22 mouse cellular contexts compared by ENCODE assay signal in genomic region chr11:67513001-67513400, GRCm38 (mm10). TPM values are rescaled to one million over a fixed set of nuclear protein-coding genes. Genes with fewer than 3 reads are reported as not detected.
A peak's percentile ranks its signal among the peaks of the same experiment; 100 is the strongest.
DNase-seq lines count a peak whose midpoint lies in the region; ATAC-seq and TF ChIP-seq lines count a peak whose summit lies in the region.
"Had no signal": no experiment of that assay in that cellular context is flagged by ENCODE, and none has a peak within 500 bp of the region (broad histone marks: within the 10 kb centered on the region; RNA-seq: fewer than 3 reads in every experiment).

No protein-coding gene starts in this region.

- TF ChIP-seq POLR2A in limb, embryonic 14.5 days (IDR thresholded peaks at IDR 0.05; ENCODE audit: borderline replicate concordance, extremely low read depth, insufficient read depth, insufficient read length): no peak

- DNase-seq in embryonic facial prominence, embryonic 14.5 days (ENCODE audit: low spot score): peak; percentile 38
- no peak for DNase-seq in embryonic facial prominence, embryonic 10.5 days (ENCODE audit: low spot score)
- peak; percentile 40 for DNase-seq in limb, embryonic 14.5 days (ENCODE audit: low spot score)
- no peak for DNase-seq in limb, embryonic 10.5 days (ENCODE audit: low spot score)
- peak; percentile 43 for DNase-seq in NIH3T3 (ENCODE audit: low read depth)
- DNase-seq: adrenal gland, adult 8-10 months; adrenal gland, postnatal 25 days; cerebellum, adult 9-11 months; gastrocnemius, postnatal 25 days; heart, adult 18-20 months had no signal

- ATAC-seq in embryonic facial prominence, embryonic 14.5 days (ENCODE audit: low read depth): no peak; the same call in 1 of the 2 replicates
- no peak for ATAC-seq in limb, embryonic 14.5 days (ENCODE audit: low FRiP score, low read depth)
- ATAC-seq in megakaryocyte-erythroid progenitor cell, adult 5-6 weeks (replicated peaks; ENCODE audit: low FRiP score, low TSS enrichment, poor library complexity, severe bottlenecking): no peak
- ATAC-seq: activated CD4-positive, CD25-positive, alpha-beta regulatory T cell, adult 4 months; CD4-positive, CD25-positive, alpha-beta regulatory T cell, adult 4 months; forebrain, embryonic 15.5 days had no signal

- no peak overlapping the region for H3K27ac ChIP-seq in embryonic facial prominence, embryonic 14.5 days (replicated peaks; ENCODE audit: low read depth, low read length)
- no peak overlapping the region for H3K27ac ChIP-seq in embryonic facial prominence, embryonic 10.5 days (replicated peaks)
- H3K27ac ChIP-seq in limb, embryonic 14.5 days (replicated peaks; ENCODE audit: low read depth, low read length): no peak overlapping the region
- H3K27ac ChIP-seq in limb, embryonic 10.5 days: no peak overlapping the region
- H3K27ac ChIP-seq: embryonic facial prominence, embryonic 12.5 days; forebrain, embryonic 12.5 days; forebrain, embryonic 15.5 days; heart, embryonic 10.5 days; heart, embryonic 13.5 days; hindbrain, embryonic 12.5 days; hindbrain, embryonic 15.5 days had no signal

- H3K4me1 ChIP-seq in embryonic facial prominence, embryonic 14.5 days (ENCODE audit: control insufficient read depth, insufficient read depth, low read length): peaks cover 9% of the 10 kb centered on the region
- H3K4me1 ChIP-seq in embryonic facial prominence, embryonic 10.5 days: peaks cover 12% of the 10 kb centered on the region
- peaks cover 9% of the 10 kb centered on the region for H3K4me1 ChIP-seq in limb, embryonic 14.5 days (ENCODE audit: control insufficient read depth, insufficient read depth, low read length)
- H3K4me1 ChIP-seq in limb, embryonic 10.5 days: peaks cover 10% of the 10 kb centered on the region; the same call in 1 of the 2 replicates
- H3K4me1 ChIP-seq: forebrain, embryonic 12.5 days; forebrain, embryonic 15.5 days; hindbrain, embryonic 12.5 days; hindbrain, embryonic 15.5 days had no signal

- H3K36me3 ChIP-seq in embryonic facial prominence, embryonic 14.5 days (ENCODE audit: control insufficient read depth, insufficient read depth, low read length): no peaks in the 10 kb centered on the region
- no peaks in the 10 kb centered on the region for H3K36me3 ChIP-seq in embryonic facial prominence, embryonic 10.5 days (replicated peaks)
- H3K36me3 ChIP-seq in limb, embryonic 14.5 days (ENCODE audit: control insufficient read depth, insufficient read depth, low read length): no peaks in the 10 kb centered on the region
- no peaks in the 10 kb centered on the region for H3K36me3 ChIP-seq in limb, embryonic 10.5 days
- H3K36me3 ChIP-seq: embryonic facial prominence, embryonic 12.5 days; forebrain, embryonic 12.5 days; forebrain, embryonic 15.5 days; heart, embryonic 10.5 days; heart, embryonic 13.5 days; hindbrain, embryonic 12.5 days; hindbrain, embryonic 15.5 days had no signal

- H3K9me3 ChIP-seq in embryonic facial prominence, embryonic 14.5 days (ENCODE audit: control insufficient read depth, low read length): no peaks in the 10 kb centered on the region
- no peaks in the 10 kb centered on the region for H3K9me3 ChIP-seq in embryonic facial prominence, embryonic 10.5 days
- H3K9me3 ChIP-seq in limb, embryonic 14.5 days (ENCODE audit: control insufficient read depth, low read length): no peaks in the 10 kb centered on the region
- no peaks in the 10 kb centered on the region for H3K9me3 ChIP-seq in limb, embryonic 10.5 days (replicated peaks)
- H3K9me3 ChIP-seq: embryonic facial prominence, embryonic 12.5 days; forebrain, embryonic 12.5 days; forebrain, embryonic 15.5 days; heart, embryonic 10.5 days; hindbrain, embryonic 15.5 days had no signal

- no peaks in the 10 kb centered on the region for H3K27me3 ChIP-seq in embryonic facial prominence, embryonic 14.5 days (replicated peaks; ENCODE audit: control insufficient read depth, insufficient read depth, low read length)
- H3K27me3 ChIP-seq in embryonic facial prominence, embryonic 10.5 days (replicated peaks; ENCODE audit: low read depth, poor library complexity, severe bottlenecking): no peaks in the 10 kb centered on the region
- H3K27me3 ChIP-seq in limb, embryonic 14.5 days (ENCODE audit: control insufficient read depth, insufficient read depth, low read length): no peaks in the 10 kb centered on the region
- no peaks in the 10 kb centered on the region for H3K27me3 ChIP-seq in limb, embryonic 10.5 days (ENCODE audit: low read depth, poor library complexity, severe bottlenecking)
- H3K27me3 ChIP-seq: embryonic facial prominence, embryonic 12.5 days; forebrain, embryonic 12.5 days; forebrain, embryonic 15.5 days; heart, embryonic 13.5 days; hindbrain, embryonic 12.5 days; hindbrain, embryonic 15.5 days had no signal

- no peak overlapping the region for H3K4me2 ChIP-seq in embryonic facial prominence, embryonic 14.5 days (ENCODE audit: low read depth, low read length)
- H3K4me2 ChIP-seq in limb, embryonic 14.5 days (replicated peaks; ENCODE audit: low read depth, low read length, severe bottlenecking): no peak overlapping the region
- H3K4me2 ChIP-seq: embryonic facial prominence, embryonic 12.5 days; forebrain, embryonic 12.5 days; forebrain, embryonic 15.5 days; heart, embryonic 13.5 days; hindbrain, embryonic 12.5 days; hindbrain, embryonic 15.5 days had no signal

- H3K4me3 ChIP-seq in embryonic facial prominence, embryonic 14.5 days (ENCODE audit: low read depth, low read length): no peak overlapping the region
- no peak overlapping the region for H3K4me3 ChIP-seq in embryonic facial prominence, embryonic 10.5 days
- H3K4me3 ChIP-seq in limb, embryonic 14.5 days (replicated peaks; ENCODE audit: low read length): no peak overlapping the region
- no peak overlapping the region for H3K4me3 ChIP-seq in limb, embryonic 10.5 days
- H3K4me3 ChIP-seq: embryonic facial prominence, embryonic 12.5 days; erythroblast, embryonic 14.5 days; forebrain, embryonic 12.5 days; forebrain, embryonic 15.5 days; heart, embryonic 10.5 days; heart, embryonic 13.5 days; hindbrain, embryonic 12.5 days; hindbrain, embryonic 15.5 days had no signal

- WGBS in embryonic facial prominence, embryonic 14.5 days: 83% methylated on average over 4 of the region's 4 CpGs
- whole genome bisulfite sequencing in embryonic facial prominence, embryonic 10.5 days: 87% methylated on average over 4 of the region's 4 CpGs
- WGBS in limb, embryonic 14.5 days: 83% methylated on average over 4 of the region's 4 CpGs
- WGBS in limb, embryonic 10.5 days: over 99% methylated on average over 4 of the region's 4 CpGs

- no peak overlapping the region for H3K9ac ChIP-seq in embryonic facial prominence, embryonic 14.5 days (ENCODE audit: low read depth, low read length)
- H3K9ac ChIP-seq in limb, embryonic 14.5 days (ENCODE audit: low read depth, low read length, severe bottlenecking): no peak overlapping the region
- H3K9ac ChIP-seq: embryonic facial prominence, embryonic 12.5 days; forebrain, embryonic 12.5 days; forebrain, embryonic 15.5 days; heart, embryonic 13.5 days; hindbrain, embryonic 12.5 days; hindbrain, embryonic 15.5 days had no signal

RNA-seq across cellular contexts. Expression of gene Gas7, which starts 57.8 kb away (rescaled TPM):
- 15.6 and 19.4 TPM in 2 replicates for polyA plus RNA-seq in embryonic facial prominence, embryonic 14.5 days (2014; fragmentation: Nextera tagmentation; extraction: Ambion mirVana)
- 3.5 and 4.0 TPM in 2 replicates for polyA plus RNA-seq in embryonic facial prominence, embryonic 10.5 days (2016; fragmentation: Nextera tagmentation; extraction: Ambion mirVana)
- 9.8 and 10.4 TPM in 2 replicates for polyA plus RNA-seq in limb, embryonic 14.5 days (2012; rRNA removed)
- 17.2 and 18.2 TPM in 2 replicates for polyA plus RNA-seq in limb, embryonic 14.5 days (2014; fragmentation: Nextera tagmentation; extraction: Ambion mirVana)
- polyA plus RNA-seq in limb, embryonic 10.5 days (2016; fragmentation: Nextera tagmentation; extraction: Ambion mirVana): 1.8 and 2.7 TPM in 2 replicates
- 0.67 and 3.4 TPM in 2 replicates for total RNA-seq in megakaryocyte-erythroid progenitor cell, adult 5-6 weeks (2014; fragmentation: Nextera tagmentation)
- total RNA-seq in megakaryocyte-erythroid progenitor cell, adult 5-6 weeks (2017): 0.80 and 1.3 TPM in 2 replicates
- polyA plus RNA-seq: C2C12 had no signal

Comparison
In these comparisons a context has a peak if more than half of its experiments do, and no peak if none do; other contexts are left out.
1. DNase-seq: peak in embryonic facial prominence, embryonic 14.5 days (single experiment), limb, embryonic 14.5 days (single experiment) and NIH3T3 (single experiment); none in embryonic facial prominence, embryonic 10.5 days (single experiment) and limb, embryonic 10.5 days (single experiment).